Mouse (Mus musculus) inflammation-experienced regulatory T-cells, adult 6 months (primary cell): Measurements from ENCODE around the gene Fn3krp. TPM values are rescaled to one million over a fixed set of nuclear protein-coding genes. Genes with fewer than 3 reads are reported as not detected.

Source experiments
- ATAC-seq: one replicate; pipeline ENCODE4 v1.8.0; 2017
- polyA plus RNA-seq, 3 experiments: library from polyadenylated mRNA; unstranded; fragments of 100-300 nt; shearing (Covaris generic); gene quantifications; one replicate each; pipeline ENCODE4 v1.2.1; 2017

Fn3krp gene
- polyA plus RNA-seq: 1 to 10 TPM; 8.0 to 9.5 (median 8.3) TPM

DNA sequence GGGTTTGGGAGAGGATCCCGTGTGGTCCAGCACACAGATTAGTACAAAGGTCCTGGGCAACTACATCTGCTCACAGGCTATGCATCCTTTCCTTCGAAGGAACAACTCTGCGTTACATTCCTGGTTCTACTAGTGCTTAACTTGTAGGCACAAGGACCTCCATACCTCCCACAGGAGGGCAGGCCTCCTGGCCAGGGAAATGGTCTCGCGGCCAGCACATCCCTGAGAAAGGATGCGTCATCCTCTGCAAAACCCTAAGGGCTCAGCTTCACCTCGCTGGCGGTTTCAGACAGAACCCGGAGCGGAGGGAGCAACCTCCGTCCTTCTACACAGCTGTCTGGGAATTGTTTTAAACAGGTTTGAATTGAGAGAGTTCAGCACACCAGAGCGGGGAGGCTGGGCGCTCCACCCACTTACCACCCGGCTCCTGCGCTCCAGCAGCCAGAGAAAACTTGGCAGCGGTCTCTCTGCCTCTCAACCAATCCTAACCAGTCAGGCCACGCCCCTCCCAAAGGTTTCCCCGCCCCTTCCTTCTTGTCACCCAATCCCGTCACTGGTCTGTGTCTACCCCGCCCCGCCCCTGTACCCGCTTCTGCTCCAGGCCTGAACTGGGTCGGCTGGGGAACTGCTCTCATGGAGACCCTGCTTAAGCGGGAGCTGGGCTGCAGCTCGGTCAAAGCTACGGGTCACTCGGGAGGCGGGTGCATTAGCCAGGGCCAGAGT is at the start of gene Fn3krp:
Fn3krp (plus strand) TSS at position 572 of the 723 bp plus-strand sequence.
- peak; percentile 99 for ATAC-seq

DNA sequence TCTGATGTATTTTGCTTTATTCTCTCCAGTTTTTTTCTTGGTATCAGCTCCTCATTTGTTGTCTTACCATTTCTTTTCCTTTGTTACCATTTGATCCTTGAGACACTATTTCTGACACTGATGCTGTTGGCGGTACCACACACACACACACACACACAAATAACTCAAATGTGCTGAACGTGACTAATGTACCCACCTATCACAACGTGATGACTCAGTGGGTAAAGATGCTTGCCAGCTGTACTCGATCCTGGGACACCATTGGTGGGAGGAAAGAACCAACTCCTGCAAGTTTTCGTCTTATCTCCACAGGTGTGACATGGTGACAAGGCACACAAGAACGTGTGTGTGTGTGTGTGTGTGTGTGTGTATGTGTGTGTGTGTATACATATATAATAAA is 47.9 kb upstream of the Fn3krp start:
- ATAC-seq: no peak

GRCm38 (mm10) chr11:121378644-121379043 is 42.6 kb upstream of the Fn3krp start:
- no peak for ATAC-seq

DNA sequence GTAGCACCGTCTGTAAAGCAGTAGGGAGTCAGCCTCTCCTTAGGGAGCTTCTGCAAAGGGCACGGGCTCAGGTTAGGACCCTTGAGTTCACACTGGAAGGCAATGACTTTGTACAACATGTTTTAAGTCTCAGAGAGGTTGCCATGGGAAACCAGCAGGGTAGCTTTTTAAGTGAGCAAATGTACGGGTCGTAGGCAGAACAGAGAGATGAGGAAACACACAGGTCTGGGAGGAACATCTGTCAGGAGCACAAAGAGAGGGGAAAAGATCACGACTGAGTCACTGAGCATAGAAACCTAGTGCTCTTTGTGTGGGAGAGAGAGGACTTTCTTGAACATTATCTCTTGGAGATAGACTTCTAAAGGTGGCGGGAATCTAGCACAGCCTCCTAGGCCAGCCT is 40.9 kb upstream of the Fn3krp start:
- no peak for ATAC-seq

GRCm38 (mm10) chr11:121387750-121388553 is 33.2 kb upstream of the Fn3krp start, which contains the start of gene Rab40b:
TSS of gene Rab40b (minus strand) at chr11:121388251.
- no peak for ATAC-seq

- no peak for ATAC-seq
Observed at GRCm38 (mm10) chr11:121388554-121388945, 32.7 kb upstream of the Fn3krp start.

GRCm38 (mm10) chr11:121390793-121391192 is 30.4 kb upstream of the Fn3krp start:
- ATAC-seq: no peak

DNA sequence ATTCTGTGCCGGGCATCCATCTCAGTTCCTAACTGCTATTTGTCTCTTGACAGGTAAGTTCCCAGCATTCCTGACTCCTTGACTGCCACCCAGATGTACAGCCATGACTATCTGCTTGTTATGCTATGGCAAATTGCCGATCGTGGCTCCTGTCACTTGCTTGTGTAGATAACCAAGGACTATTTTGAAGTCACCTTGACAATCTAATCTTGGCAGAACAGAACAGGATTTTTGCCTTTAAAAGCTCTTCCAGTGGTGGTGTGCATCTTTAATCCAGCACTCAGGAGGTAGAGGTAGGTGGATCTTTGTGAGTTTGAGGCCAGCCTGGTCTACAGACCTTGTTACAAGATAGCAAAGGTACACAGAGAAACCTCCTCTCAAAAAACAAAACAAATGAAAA is 28.8 kb upstream of the Fn3krp start:
- ATAC-seq: no peak

- ATAC-seq: no peak
Observed at GRCm38 (mm10) chr11:121407366-121408155, 13.6 kb upstream of the Fn3krp start.

GRCm38 (mm10) chr11:121414762-121415161 is 6.4 kb upstream of the Fn3krp start:
- ATAC-seq: no peak

DNA sequence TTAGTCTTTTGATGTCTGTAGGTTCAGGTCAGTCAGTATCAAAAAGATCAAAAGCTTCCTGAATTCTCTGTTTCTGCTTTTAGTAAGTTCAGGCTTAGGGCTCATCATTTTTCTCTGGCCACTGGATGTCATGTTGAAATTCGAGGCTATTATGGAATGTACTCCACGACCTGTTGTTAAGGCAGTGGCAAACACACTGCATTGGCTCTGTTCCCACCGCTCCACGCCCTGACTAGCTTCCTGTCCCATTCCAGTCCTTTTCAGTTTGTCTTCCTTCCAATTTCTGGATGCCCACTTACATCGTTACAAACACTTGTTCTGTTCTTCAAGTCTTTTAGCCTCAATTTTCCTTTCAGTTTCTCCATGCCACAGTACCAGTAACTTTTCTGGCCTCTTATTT is 5.8 kb upstream of the Fn3krp start:
- ATAC-seq: no peak

DNA sequence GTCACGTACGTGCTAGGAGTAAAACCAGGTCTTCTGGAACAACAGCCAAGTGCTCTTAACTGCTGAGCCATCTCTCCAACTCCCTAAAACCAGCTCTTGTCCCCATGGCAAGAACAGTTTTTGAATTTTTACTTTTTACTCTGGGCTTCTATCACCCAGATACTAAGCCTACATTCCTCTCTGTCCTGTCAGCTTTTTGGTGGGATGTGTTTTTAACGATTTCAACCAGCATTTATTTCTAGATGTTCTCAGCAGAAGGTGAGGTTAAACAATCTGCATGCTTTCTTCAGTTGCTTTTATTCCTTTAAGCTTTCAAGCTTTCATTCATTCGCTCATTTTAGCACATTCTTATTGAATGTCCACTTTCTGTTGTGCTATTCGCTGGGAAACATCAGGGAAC is 3.2 kb upstream of the Fn3krp start:
- no peak for ATAC-seq

DNA sequence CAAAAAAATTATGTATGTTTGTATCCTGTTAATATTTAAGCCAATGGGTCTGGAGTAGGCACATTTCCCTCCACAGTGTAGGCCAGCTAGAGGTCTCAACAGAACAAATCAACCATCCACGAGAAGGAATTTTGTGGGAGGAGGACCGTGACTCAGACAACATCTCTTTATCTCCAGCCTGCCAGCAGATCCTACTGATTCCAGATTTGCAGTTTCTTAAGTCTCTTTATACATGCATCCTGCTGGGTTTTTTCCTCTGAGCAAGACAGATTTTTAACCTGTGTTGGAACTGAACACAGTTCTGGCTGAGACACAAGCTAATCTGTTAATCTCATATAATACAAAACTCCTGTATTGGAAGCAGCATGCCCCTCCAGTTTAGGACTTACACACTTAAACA is 2.3 kb upstream of the Fn3krp start:
- ATAC-seq: no peak

GRCm38 (mm10) chr11:121420379-121420778 is 822 bp upstream of the Fn3krp start:
- no peak for ATAC-seq

DNA sequence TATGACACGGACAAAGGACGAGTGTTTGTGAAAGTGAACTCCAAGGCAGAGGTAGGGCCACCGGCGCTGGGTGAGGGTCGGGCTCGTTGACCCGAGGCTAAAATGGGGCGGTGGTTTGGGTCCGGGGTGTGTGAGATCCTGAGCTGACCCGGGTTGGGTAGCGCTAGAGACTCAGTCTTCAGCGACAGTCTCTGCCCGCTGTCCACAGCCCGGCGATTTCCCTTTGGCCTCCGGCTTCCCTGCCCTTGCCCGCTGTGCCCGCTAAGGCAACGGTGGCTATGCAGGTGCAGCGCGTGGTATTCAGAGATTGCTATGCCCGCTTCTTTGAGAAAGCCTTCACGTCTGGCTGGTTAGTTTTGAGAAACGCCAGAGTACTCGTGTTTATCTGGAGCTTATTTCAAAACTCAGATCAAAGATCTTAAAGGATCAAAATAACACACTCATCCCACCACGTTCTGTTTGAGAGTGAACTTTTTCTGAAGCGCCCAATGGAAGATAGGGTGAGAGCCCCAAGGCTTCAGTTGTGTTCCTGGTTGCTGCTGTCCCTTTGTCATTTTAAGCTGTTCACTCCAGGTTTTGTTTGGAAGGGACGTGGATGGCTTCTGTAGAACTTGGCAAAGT is 462 bp downstream of the Fn3krp start:
- peak; percentile 32 for ATAC-seq

- ATAC-seq: no peak
Observed at GRCm38 (mm10) chr11:121433397-121433796, 12.2 kb downstream of the Fn3krp start.

DNA sequence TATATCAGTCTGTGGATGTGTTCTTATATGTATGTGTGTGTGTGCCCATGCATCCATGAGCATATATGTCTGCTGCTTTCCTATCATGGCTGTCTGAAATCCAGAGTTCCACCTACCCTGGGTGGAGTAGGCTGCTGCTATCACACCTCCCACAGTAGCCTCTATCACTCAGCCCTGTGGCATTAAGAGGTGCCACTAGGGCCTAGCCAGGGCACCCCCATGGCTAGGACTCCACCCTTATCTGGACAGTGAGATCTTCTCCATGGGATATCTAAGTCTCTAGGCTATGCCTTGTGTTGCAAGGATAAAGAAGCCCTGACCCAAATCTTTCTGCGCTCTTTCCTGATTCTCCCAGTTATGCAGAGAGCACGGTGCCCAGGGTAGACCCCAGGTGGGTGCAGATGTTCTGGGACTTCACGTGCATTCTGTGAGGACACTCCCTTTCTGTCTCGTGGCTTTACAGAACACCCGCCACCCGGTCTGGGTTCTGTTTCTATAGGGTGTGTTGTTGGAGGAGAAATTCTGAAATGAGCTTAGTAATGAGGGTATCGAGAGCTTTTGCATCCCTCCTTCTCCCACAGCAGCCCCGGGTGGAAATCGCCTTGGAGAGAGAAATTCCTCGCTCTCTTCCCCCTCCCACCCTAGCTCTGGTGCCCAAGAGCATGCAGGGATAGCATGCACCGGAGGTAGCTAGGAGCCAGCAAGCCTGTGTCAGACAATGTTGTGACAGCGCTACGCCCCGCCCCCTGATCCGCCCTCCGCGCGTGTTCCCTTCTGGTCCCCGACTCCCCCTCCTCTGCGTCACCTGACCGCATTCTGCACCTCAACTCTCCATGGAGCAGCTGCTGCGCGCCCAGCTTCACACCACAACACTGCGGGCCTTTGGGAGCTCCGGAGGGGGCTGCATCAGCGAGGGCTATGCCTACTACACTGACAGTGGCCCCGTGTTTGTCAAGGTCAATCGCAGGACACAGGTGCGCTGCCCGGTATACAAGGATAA is 13.3 kb downstream of the Fn3krp start, which contains the start of gene Fn3k:
Fn3k (plus strand) TSS at position 758 of the 1,000 bp plus-strand sequence.
- ATAC-seq: peak; percentile 99

GRCm38 (mm10) chr11:121437236-121437635 is 16.0 kb downstream of the Fn3krp start:
- ATAC-seq: no peak

DNA sequence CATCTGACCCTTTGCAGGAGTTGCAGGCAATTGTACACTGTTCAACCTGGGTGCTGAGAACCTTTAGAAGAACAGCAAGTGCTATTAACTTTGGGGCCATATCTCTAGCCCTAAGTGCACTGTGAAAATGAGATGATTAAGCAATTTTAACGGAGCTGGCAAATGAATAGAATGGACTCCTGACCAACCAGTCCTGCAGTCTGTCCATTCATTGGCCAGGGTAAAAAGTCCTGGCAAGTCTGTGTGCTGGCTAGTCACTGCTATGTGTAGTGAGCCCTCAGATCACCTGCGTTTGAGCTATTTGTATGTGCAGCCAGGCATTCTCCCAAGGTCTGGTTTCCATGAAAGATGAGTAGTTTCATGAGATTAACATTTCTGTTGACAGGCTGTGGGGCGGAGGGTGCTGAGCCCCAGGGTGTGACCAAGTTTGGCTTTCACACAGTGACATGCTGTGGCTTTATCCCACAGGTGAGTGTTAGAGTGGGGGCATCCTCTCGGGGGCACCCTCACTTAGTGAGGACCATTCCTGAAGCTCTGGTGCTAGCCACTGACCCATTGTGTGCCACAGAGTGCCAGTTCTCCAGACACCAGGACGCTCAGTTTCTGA is 18.6 kb downstream of the Fn3krp start:
- no peak for ATAC-seq

DNA sequence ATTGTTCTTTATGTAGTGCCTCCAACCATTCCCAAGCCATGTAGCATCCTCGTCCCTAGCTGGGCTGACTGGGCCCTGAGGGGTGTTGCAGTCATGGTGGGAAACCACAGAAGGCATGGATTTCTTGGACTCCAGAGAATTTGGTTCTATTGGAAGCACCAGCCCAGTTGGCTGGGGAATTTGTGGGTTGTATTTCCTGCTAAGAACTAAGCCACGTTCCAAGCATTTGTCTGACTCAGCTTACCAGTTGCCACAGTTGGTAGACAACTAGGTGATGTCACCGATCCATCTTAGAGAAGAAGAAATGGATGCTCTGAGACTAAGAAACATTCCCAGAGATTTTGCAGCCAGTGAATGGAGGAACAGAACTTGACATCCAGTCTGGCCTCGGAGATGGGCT is 20.5 kb downstream of the Fn3krp start:
- ATAC-seq: no peak

- ATAC-seq: no peak
Observed at GRCm38 (mm10) chr11:121442076-121442475, 20.9 kb downstream of the Fn3krp start.
